Mouse (Mus musculus) left cerebral cortex, adult 2 months (tissue): Measurements from ENCODE around the gene Plekhg1. TPM values are rescaled to one million over a fixed set of nuclear protein-coding genes. Genes with fewer than 3 reads are reported as not detected.

Experiments
- DNase-seq, 2 experiments: peaks; one replicate each; pipeline ENCODE4 v3.0.0; 2021 to 2022; ENCODE audit warnings: low spot score in 2 of 2, mixed read lengths in 1 of 2; ENCODE audit errors: extremely low spot score in 1 of 2
- H3K27ac ChIP-seq: fragments of 200-600 bp; 2 replicates; pipeline ENCODE4 v1.8.1; 2022
- H3K4me3 ChIP-seq: fragments of 200-600 bp; 2 replicates; pipeline ENCODE4 v1.8.1; 2022
- CTCF ChIP-seq: fragments of 200-600 bp; IDR thresholded peaks from 2 replicates; pipeline ENCODE4 v1.8.1; 2022; ENCODE audit warnings: antibody characterized with exemption, mild to moderate bottlenecking, moderate library complexity
- intact Hi-C: fragments of 180-260 bp; cut with DNase I; formaldehyde crosslinking; loops from one replicate; pipeline ENCODE4 v1.15.1; 2025
- total RNA-seq, 2 experiments: library from RNA; stranded (reverse); gene quantifications; 2 replicates each; pipeline ENCODE4 v1.2.3; 2021

The Plekhg1 gene
- total RNA-seq, 2 experiments from 2014 or later = 7.4 to 10.8 TPM

DNA sequence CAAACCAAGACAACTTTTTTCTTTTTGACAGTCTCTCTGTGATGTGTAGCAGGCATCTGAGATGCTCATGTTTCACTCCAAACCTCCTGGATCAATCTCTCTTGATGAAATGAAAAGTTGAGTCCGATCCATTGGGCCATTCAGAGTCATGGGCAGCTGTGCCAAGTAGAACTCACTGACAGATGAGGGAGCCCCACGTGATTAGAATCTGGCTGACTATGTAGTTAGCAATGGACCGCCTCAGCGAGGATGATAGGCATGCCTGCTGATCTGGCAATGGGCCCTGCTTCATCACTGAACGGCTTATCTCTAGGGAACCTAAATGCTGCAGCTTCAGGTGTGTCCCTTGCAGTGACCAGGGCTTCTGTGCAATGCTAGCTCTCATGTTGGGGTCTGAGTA, 3.7 kb downstream of the Plekhg1 start:
- peak in 1 of 2 experiments; percentile 13 for DNase-seq
- no peak for TF ChIP-seq CTCF
- no peak overlapping the region for H3K4me3 ChIP-seq
- intact Hi-C loops = loop anchor here (5.0 kb wide), 1 partner anchor 178 kb away; no protein-coding TSS in a partner anchor
- no peak overlapping the region for H3K27ac ChIP-seq

DNA sequence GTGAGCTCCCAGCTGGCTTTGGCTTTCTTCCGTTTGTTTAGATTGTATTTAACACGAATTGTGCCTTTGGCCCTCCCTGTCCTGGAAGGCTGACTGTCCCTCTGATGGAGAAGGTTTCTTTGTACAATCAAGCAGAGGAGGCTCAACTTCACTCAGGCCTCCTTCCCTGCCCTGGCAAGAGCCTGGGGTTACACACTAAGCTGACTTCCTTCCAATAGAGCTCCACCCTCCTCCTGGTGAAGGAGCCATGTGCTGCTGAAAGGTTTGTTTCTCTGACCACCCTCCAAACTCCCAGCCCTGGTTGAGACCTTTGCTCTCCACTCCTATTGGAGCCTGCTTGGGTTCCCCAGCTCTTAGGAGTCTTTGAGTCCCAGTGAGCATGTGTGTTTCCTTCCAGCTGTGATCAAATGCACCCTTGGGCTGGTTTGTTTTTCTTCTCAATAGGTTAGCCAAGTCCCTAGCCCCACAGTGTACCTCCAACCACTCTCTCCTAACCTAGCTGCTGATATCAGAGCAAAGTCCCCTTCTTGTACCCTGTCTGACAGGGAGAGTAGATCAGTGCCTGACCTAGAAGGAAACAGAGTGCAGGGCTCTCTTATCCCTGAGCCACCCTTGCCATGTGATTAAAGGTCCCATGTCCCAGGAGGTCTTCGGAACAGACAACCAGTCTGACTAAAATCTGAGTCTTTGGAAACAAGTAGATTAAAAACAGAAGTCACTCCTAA, 6.8 kb downstream of the Plekhg1 start:
- Histone ChIP-seq H3K27ac (no peak overlapping the region), H3K4me3 (no peak overlapping the region)
- no peak for DNase-seq
- no peak for TF ChIP-seq CTCF
- intact Hi-C loops = loop anchor here (5.0 kb wide), 1 partner anchor 75 kb away; no protein-coding TSS in a partner anchor

DNA sequence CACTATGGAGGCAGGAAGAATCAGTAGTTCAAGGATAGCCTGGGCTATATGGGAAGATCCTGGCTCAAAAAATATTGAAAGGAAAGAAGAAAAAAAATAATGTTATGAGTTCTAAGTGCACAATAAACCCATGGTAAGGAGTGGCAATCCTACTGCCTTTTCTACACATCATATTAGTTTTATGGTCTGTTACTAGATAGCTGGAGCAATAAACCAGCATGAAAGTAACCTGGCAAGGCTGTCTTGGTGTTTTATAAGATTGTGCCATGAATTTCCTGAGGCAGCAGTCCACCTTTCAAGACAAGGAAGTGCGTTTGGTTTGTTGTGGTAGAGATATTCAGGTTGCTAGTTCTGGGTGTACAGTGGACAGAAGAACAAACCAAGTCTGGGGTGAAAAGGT, 9.4 kb downstream of the Plekhg1 start:
- no peak for DNase-seq
- intact Hi-C loops = loop anchor here (5.0 kb wide), 1 partner anchor 73 kb away; no protein-coding TSS in a partner anchor
- no peak overlapping the region for H3K4me3 ChIP-seq
- H3K27ac ChIP-seq = no peak overlapping the region
- TF ChIP-seq CTCF = no peak

DNA sequence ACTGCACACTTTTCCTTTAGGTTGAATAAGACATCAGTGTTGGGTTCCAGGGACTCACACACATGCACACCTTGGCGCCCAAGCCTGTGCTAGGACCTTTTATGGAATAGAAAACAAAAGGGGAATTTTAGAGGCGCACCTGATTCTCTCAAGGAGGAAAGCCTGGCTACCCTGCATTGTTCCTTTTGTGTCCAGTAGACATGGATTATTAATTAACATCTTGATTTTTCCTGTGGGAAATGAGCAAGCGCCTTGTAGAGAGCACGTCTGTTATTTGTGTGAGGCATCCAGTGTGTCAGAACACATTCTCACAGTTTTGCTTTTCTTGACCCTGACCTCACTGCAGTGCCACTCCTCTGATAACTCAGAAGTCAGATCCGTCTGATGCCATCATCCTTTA, 21.8 kb downstream of the Plekhg1 start:
- Histone ChIP-seq H3K27ac (no peak overlapping the region), H3K4me3 (no peak overlapping the region)
- no peak for DNase-seq
- no peak for TF ChIP-seq CTCF
- intact Hi-C loops = no loop called here

DNA sequence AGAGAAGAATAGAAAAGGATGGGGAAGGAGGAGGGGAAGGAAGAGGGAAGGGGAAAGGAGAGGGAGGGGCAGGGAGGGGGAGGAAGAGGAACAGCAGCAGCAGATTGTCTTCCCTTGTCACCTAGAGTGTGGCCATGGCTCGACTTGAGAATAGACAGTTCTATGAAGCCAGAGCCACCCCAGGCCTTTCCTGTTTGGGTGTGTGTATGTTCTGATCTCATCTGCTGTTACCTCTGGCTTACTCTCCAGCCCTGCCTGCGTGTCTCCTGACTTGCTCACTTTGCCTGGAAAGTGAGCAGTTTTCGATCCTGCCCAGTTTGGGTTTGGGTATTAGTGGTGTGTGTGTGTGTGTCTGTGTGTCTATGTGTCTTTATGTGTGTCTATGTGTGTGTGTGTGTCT, 23.0 kb downstream of the Plekhg1 start:
- Histone ChIP-seq H3K27ac (no peak overlapping the region), H3K4me3 (no peak overlapping the region)
- no peak for DNase-seq
- TF ChIP-seq CTCF = no peak
- intact Hi-C loops = no loop called here

DNA sequence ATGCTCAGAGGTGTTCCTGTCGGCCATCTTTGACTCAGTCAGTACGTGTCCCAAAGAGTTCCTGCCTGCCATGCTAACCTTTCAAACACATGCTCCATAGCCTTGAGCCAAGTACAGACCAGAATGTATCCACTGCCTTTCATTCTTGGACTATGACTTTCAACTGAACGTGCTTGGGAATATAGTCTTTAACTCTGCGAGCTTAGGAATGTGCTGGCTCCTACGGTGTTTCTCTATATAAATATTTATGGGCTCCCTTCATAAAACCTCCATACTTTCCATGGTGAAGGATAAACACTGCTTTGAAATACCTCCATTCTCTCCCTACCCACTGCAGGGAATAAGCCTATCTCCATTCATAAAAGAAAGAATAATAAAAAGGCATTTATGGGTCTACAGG, 29.0 kb downstream of the Plekhg1 start:
- no peak for TF ChIP-seq CTCF
- H3K27ac ChIP-seq = no peak overlapping the region
- no peak overlapping the region for H3K4me3 ChIP-seq
- no peak for DNase-seq
- intact Hi-C loops = no loop called here

DNA sequence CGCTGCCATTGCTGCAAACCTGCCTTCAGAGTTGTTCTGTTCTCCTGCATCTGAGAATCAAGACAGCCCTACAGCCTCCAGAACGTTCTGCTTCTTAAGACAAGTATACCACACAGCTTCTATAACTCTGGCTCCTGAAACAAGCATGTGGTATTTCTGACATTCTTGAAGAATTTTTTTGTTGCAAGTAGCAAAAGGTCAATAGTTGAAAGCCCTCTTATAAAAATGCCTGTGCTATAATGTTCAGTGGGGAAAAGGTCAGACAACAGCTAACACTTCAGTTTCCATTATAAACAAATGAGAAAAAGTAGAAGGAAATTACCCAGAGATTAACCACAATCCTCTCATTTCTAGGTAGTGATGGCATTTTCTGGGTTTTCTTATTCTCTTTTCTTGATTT, 34.2 kb downstream of the Plekhg1 start:
- no peak overlapping the region for H3K4me3 ChIP-seq
- intact Hi-C loops = no loop called here
- DNase-seq = no peak
- no peak for TF ChIP-seq CTCF
- H3K27ac ChIP-seq = no peak overlapping the region

DNA sequence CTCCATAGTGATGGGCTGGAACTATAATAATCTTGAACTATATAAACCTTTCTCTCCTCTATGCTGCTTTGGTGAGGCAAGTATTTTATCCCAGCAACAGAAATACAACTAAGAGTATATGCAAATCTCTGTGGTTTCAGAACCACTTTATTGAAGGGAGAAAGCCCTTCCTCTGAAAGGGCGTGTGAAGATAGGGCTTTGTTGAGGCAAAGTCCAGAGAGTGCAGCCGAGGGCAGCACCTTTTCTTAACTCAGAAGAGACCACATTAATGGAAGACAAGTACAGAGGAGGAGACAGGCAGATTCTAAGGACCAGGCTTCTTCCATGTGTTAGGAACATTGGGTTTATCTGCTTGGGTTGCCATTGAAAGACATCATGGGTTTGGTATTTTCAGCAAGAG, 36.6 kb downstream of the Plekhg1 start:
- no peak for DNase-seq
- intact Hi-C loops = no loop called here
- no peak for TF ChIP-seq CTCF
- Histone ChIP-seq H3K27ac (no peak overlapping the region), H3K4me3 (no peak overlapping the region)

DNA sequence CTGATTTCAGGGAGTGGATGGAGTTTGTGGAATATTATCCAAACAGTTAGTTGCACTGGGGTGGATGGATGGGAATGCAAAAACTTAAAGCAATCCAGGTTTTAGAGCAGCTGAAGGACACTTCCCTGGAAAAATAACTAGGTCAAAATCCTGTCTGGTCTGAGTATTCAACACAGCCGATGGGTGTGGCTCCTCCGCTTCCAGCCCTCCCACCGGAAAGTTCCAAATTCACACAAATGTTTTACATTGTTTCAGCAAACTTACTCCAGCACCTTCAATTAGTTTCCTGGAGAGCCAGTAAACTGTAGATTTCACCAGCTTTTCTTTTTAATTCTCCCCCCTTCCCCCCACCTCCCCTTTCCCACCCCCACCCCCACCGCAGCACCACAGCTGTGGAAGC, 45.2 kb downstream of the Plekhg1 start:
- no peak overlapping the region for H3K4me3 ChIP-seq
- DNase-seq = no peak
- intact Hi-C loops = no loop called here
- no peak overlapping the region for H3K27ac ChIP-seq
- TF ChIP-seq CTCF = no peak

DNA sequence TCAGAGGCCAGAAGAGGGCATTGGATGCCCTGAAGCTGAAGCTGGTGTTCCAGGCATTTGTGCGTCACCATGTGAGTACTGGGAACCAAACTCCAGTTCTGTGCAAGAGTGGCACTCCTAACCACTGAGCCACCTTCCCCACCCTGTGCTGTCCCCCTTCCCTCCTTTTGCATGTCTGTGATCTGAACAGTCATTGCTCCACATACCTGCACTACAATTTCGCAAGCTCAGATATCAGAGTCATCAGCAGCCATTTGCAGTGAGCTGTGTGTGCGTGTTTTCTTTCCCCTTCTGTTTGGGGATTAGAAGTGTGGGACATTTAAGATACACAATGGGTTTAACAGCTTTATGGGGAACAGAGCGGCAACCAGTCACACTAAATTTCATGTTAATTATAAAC, 46.4 kb downstream of the Plekhg1 start:
- intact Hi-C loops = no loop called here
- DNase-seq = no peak
- Histone ChIP-seq H3K27ac (no peak overlapping the region), H3K4me3 (no peak overlapping the region)
- no peak for TF ChIP-seq CTCF

DNA sequence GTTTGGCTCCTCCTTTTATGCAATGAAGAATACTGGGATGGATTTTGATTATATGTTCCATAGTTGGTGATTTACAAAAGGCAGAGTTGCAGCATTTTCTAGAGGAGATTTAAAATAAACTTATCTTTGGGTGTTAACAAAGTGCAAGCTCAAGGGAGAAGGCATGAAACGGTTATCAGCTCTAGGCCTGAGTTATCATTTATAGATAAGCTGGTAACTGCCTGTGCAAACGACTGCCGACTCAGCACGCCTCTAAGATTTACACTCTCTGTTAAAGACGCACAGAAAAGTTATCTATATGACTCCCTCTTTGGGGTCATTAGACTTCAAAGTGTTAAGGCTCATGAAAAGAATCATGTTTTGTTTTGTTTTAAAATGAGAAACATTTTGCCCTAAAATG, 46.8 kb downstream of the Plekhg1 start:
- no peak for TF ChIP-seq CTCF
- Histone ChIP-seq H3K4me3 (no peak overlapping the region), H3K27ac (no peak overlapping the region)
- intact Hi-C loops = no loop called here
- no peak for DNase-seq

DNA sequence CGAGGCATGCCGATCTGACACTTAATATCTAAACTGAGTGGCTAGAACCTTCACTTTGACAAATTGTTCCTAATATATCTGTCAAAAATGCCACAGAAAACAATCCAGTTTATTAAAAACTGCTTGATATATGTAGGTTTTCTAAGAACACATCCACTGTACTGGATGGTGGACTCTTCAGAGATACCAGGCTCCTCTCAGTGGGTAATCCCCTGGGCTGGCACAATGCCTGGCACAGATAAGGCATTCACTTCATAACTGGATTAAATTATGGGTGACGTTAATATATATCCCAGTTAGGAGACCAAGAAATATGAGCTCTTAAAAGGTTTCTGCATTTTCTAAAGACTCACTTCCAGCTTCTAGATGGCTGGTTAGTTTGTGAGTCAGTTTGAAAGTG, 53.7 kb downstream of the Plekhg1 start:
- H3K27ac ChIP-seq = no peak overlapping the region
- no peak for TF ChIP-seq CTCF
- intact Hi-C loops = no loop called here
- no peak for DNase-seq
- H3K4me3 ChIP-seq = no peak overlapping the region

DNA sequence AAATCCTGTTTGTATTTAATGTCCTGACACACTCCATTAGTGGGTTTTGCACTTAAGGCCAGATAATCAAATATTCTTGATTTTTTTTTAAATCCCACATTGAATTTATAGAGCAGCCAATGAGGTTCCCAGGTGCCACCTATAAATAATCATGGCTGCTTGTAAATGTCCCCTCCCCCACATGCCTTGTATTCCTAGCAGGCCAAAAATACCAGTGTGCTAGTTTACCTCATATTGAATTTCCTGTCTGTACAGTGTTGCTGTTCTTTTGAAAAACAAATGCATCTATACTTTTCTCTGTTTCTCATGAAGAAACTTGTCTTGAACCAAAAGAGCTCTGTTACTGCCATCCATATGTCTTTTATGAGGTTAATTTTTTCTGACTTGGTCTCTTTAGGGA, 59.3 kb downstream of the Plekhg1 start:
- TF ChIP-seq CTCF = no peak
- intact Hi-C loops = no loop called here
- H3K27ac ChIP-seq = no peak overlapping the region
- no peak for DNase-seq
- no peak overlapping the region for H3K4me3 ChIP-seq
